ENCODE assay signal across 9 mouse cellular contexts in the genomic region with DNA sequence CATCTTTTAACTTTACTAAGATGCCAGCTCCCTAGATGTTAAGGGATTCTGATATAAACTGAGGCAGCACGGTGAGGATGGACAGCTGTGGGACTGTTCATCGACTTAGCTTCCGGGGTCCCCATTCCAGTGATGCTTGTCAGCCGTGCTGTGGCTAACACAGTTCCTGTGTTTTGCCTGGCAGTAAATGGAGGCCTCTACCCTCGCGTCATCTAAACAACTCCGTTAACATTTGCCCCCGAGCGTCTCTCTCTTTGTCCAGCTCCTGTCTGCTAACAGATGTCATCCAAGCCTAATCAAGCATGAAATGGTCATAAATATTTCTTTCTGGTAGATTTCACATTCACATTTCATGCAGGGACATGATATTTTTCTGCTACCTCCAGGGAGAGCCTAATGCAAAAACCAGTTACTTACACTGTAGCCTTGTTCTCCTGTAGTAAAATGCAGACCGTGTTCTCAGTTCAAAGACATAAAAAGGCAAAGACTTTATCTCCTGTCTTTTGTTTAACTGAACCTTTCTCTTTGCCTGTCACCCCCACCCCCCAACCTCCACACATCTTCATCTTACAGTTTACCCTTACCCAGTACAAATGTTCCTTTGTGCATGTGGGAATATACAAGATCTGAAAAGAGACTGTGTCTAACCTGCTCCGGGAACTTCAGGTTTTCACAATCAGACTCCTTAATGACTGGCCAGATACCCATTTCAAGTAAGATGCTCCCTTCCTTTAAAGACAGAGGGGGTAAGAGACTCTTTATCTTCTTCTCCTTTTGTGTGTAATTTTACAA.
DNase-seq lines count a peak whose midpoint lies in the region; ATAC-seq lines count a peak whose summit lies in the region.
"Had no signal": no experiment of that assay in that cellular context is flagged by ENCODE, and none has a peak within 500 bp of the region (broad histone marks: within the 10 kb centered on the region; RNA-seq: fewer than 3 reads in every experiment).

No protein-coding gene starts in this region.

- intact Hi-C loops in gastrocnemius, postnatal 36 days (cut with DNase I) = no loop called here

- no peak overlapping the region for H3K4me2 ChIP-seq in kidney, embryonic 15.5 days
- no peak overlapping the region for H3K4me2 ChIP-seq in forebrain, embryonic 13.5 days
- H3K4me2 ChIP-seq in midbrain, embryonic 14.5 days (ENCODE audit: low read length) = no peak overlapping the region

- no peak for ATAC-seq in kidney, embryonic 15.5 days (replicated peaks; ENCODE audit: low FRiP score)
- 0 out of 2 replicates have a peak, but pooled peaks have one; percentile 24 for ATAC-seq in forebrain, embryonic 13.5 days
- no peak; the same call in 1 of the 2 replicates for ATAC-seq in midbrain, embryonic 14.5 days (ENCODE audit: low FRiP score, low TSS enrichment)

- no peaks in the 10 kb centered on the region for H3K9me3 ChIP-seq in kidney, embryonic 15.5 days (replicated peaks)
- no peaks in the 10 kb centered on the region for H3K9me3 ChIP-seq in forebrain, embryonic 13.5 days (replicated peaks)
- no peaks in the 10 kb centered on the region for H3K9me3 ChIP-seq in midbrain, embryonic 14.5 days (ENCODE audit: control insufficient read depth, low read length)

- H3K27ac ChIP-seq in kidney, embryonic 15.5 days = 0 out of 2 replicates have a peak overlapping the region, but pooled peaks have one; percentile 13
- H3K27ac ChIP-seq in forebrain, embryonic 13.5 days = no peak overlapping the region
- no peak overlapping the region for H3K27ac ChIP-seq in midbrain, embryonic 14.5 days (replicated peaks; ENCODE audit: low read depth, low read length)

- H3K4me3 ChIP-seq in kidney, embryonic 15.5 days (replicated peaks) = no peak overlapping the region
- no peak overlapping the region for H3K4me3 ChIP-seq in forebrain, embryonic 13.5 days
- H3K4me3 ChIP-seq in midbrain, embryonic 14.5 days (replicated peaks; ENCODE audit: low read depth, low read length) = no peak overlapping the region

- H3K4me1 ChIP-seq in kidney, embryonic 15.5 days = peaks cover 23% of the 10 kb centered on the region
- H3K4me1 ChIP-seq in forebrain, embryonic 13.5 days = peaks cover 43% of the 10 kb centered on the region
- peaks cover 36% of the 10 kb centered on the region for H3K4me1 ChIP-seq in midbrain, embryonic 14.5 days (ENCODE audit: control insufficient read depth, insufficient read depth, low read length)

- no peak for DNase-seq in kidney, adult 9 months
- peak; percentile 77 for DNase-seq in embryo, embryonic 11 days
- peak; percentile 68 for DNase-seq in midbrain, embryonic 14.5 days
- DNase-seq in adrenal gland, postnatal 4 days (ENCODE audit: low spot score in 2 of 2) = no peak
- DNase-seq in gastrocnemius, postnatal 36 days = no peak
- DNase-seq: spleen, adult 18-20 months; thymus, postnatal 25 days had no signal

- WGBS in kidney, embryonic 15.5 days = 17% methylated on average over 11 of the region's 11 CpGs
- 19% methylated on average over 11 of the region's 11 CpGs for WGBS in forebrain, embryonic 13.5 days
- 9% methylated on average over 11 of the region's 11 CpGs for WGBS in midbrain, embryonic 14.5 days

- H3K36me3 ChIP-seq in kidney, embryonic 15.5 days = no peaks in the 10 kb centered on the region
- no peaks in the 10 kb centered on the region for H3K36me3 ChIP-seq in forebrain, embryonic 13.5 days (ENCODE audit: poor library complexity, severe bottlenecking)
- no peaks in the 10 kb centered on the region for H3K36me3 ChIP-seq in midbrain, embryonic 14.5 days (ENCODE audit: control insufficient read depth, insufficient read depth, low read length)

- no peak overlapping the region for H3K9ac ChIP-seq in kidney, embryonic 15.5 days
- no peak overlapping the region for H3K9ac ChIP-seq in forebrain, embryonic 13.5 days
- no peak overlapping the region for H3K9ac ChIP-seq in midbrain, embryonic 14.5 days (replicated peaks; ENCODE audit: low read length)

- no peaks in the 10 kb centered on the region for H3K27me3 ChIP-seq in kidney, embryonic 15.5 days
- no peaks in the 10 kb centered on the region for H3K27me3 ChIP-seq in forebrain, embryonic 13.5 days
- H3K27me3 ChIP-seq in midbrain, embryonic 14.5 days (ENCODE audit: control insufficient read depth, insufficient read depth, low read length) = no peaks in the 10 kb centered on the region

Comparison
In these comparisons a context has a peak if more than half of its experiments do, and no peak if none do; other contexts are left out.
1. DNase-seq: peak in embryo, embryonic 11 days (single experiment) and midbrain, embryonic 14.5 days (single experiment); none in kidney, adult 9 months (single experiment), adrenal gland, postnatal 4 days (0 of 2) and gastrocnemius, postnatal 36 days (0 of 2).